Mouse (Mus musculus): ENCODE results near the gene Tnks2.
"Not testable (repeated sequence)": the region's sequence is repeated elsewhere in the genome, so short reads cannot be mapped to it uniquely, and the experiment has no call there.

Tnks2 gene

GRCm38 (mm10) chr19:36827650-36828049 is 6.4 kb upstream of the Tnks2 start:
- no peak for DNase-seq (ENCODE audit: low spot score)

GRCm38 (mm10) chr19:36828322-36828721 is 5.7 kb upstream of the Tnks2 start:
- DNase-seq (ENCODE audit: low spot score) = no peak

- peak; percentile 21 for DNase-seq (ENCODE audit: low spot score)
Observed at GRCm38 (mm10) chr19:36832951-36833787, 863 bp upstream of the Tnks2 start.

GRCm38 (mm10) chr19:36834532-36835431 is 750 bp downstream of the Tnks2 start:
- DNase-seq (ENCODE audit: low spot score) = peak; percentile 46

- DNase-seq (ENCODE audit: low spot score) = no peak
Observed at GRCm38 (mm10) chr19:36836035-36836434, 2.0 kb downstream of the Tnks2 start.

- no peak for DNase-seq (ENCODE audit: low spot score)
Observed at GRCm38 (mm10) chr19:36840301-36840700, 6.3 kb downstream of the Tnks2 start.

GRCm38 (mm10) chr19:36843866-36844265 is 9.8 kb downstream of the Tnks2 start:
- no peak for DNase-seq (ENCODE audit: low spot score)

- no peak for DNase-seq (ENCODE audit: low spot score)
Observed at GRCm38 (mm10) chr19:36845924-36846323, 11.9 kb downstream of the Tnks2 start.

GRCm38 (mm10) chr19:36853831-36854230 is 19.8 kb downstream of the Tnks2 start:
- no peak for DNase-seq (ENCODE audit: low spot score)

GRCm38 (mm10) chr19:36857851-36858250 is 23.8 kb downstream of the Tnks2 start:
- DNase-seq (ENCODE audit: low spot score) = no peak

GRCm38 (mm10) chr19:36860393-36860792 is 26.4 kb downstream of the Tnks2 start:
- no peak for DNase-seq (ENCODE audit: low spot score)

GRCm38 (mm10) chr19:36865905-36866304 is 31.9 kb downstream of the Tnks2 start:
- no peak for DNase-seq (ENCODE audit: low spot score)

GRCm38 (mm10) chr19:36867416-36867815 is 33.4 kb downstream of the Tnks2 start:
- DNase-seq (ENCODE audit: low spot score) = no peak

GRCm38 (mm10) chr19:36868675-36869074 is 34.6 kb downstream of the Tnks2 start:
- not testable (repeated sequence) for DNase-seq (ENCODE audit: low spot score)

- no peak for DNase-seq (ENCODE audit: low spot score)
Observed at GRCm38 (mm10) chr19:36874651-36875050, 40.6 kb downstream of the Tnks2 start.

- no peak for DNase-seq (ENCODE audit: low spot score)
Observed at GRCm38 (mm10) chr19:36877329-36877728, 43.3 kb downstream of the Tnks2 start.

- no peak for DNase-seq (ENCODE audit: low spot score)
Observed at GRCm38 (mm10) chr19:36878743-36879495, 44.9 kb downstream of the Tnks2 start.

- no peak for DNase-seq (ENCODE audit: low spot score)
Observed at GRCm38 (mm10) chr19:36883119-36883518, 49.1 kb downstream of the Tnks2 start.

- no peak for DNase-seq (ENCODE audit: low spot score)
Observed at GRCm38 (mm10) chr19:36886316-36886715, 52.3 kb downstream of the Tnks2 start.

- DNase-seq (ENCODE audit: low spot score) = no peak
Observed at GRCm38 (mm10) chr19:36887706-36888105, 53.7 kb downstream of the Tnks2 start.

- no peak for DNase-seq (ENCODE audit: low spot score)
Observed at GRCm38 (mm10) chr19:36891746-36892145, 57.7 kb downstream of the Tnks2 start.
